Mouse (Mus musculus): ENCODE results near the gene Asz1.
A peak's percentile ranks its signal among the peaks of the same experiment; 100 is the strongest.

The Asz1 gene

DNA sequence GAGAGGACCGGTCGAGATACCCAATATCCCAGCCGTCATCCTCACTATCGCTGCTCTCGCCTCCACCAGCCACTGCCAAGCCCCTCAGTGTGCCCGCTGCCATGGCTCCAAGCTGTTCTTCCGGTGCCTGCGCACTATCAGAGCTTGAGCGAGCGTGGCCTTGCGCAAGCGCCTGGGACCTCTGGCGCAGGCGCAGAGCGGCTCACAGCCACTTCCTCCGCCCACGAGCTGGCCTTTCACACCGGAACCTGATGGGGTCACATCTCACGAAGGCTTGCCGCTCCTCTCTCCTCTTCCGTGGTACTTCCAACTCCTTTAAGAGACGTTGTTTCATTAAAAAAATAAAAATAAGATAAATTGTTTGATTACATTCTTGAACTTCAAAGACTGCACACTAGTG lies at the start of gene Asz1:
Gene Asz1 (minus strand): TSS at position 128 of the 400 bp plus-strand sequence.
- no peak for DNase-seq

DNA sequence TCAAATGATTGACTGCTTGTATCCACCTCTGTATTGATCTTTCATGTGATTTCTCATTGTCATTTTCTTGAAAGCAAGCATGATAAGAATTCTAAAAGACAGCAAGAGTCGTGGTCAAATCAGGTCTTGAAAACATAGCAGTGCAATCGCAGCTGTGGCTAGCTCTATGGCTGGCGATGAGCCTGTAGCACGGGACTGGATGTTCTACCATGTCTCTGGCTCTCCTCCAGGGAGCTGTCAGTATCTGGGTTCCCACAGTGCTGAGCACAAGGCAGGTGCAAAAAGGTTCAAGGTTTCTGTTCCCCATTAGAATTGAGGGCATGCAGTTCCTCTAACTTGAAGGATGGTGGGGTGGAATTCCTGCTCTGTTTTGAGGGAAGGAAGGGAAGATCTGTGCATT lies 44.2 kb upstream of the Asz1 start:
- no peak for DNase-seq

DNA sequence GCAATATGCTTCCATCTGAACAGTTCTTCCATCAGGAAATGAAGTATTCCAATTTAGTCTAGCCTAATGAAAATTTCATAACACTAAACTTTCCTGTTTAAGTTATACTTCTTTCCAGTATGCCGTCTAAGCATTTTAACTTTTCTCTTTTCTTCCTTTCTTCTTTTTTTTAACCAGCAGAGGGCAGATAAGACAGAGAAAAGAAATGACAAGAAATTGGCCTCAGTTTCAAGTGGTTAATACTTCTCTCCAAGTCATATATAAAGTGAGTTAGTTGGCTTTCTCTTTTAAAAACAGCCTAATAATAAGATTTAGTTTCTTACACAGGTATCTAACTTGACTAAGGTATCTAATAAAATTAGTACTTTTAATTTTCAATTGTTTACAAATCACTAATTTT lies 26.4 kb upstream of the Asz1 start:
- DNase-seq: no peak

DNA sequence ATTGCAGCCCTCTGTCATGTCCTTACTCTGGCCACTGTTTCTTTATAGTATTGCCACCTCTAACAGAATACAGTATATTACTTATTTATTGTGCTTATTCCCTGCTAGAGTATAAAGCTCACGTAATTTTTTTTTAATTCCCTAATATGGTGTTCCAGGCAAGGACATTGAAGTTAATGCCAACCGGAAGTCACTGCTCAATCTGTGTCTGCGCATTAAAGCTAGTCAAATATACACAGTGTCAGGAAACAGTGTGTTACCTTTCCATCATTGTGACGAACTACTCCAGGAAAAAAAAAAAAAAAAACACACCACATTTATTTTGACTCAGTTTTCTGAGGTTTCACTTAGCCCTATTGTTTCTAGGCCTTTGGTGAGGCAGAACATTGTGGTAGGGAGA lies 19.2 kb upstream of the Asz1 start:
- no peak for DNase-seq

DNA sequence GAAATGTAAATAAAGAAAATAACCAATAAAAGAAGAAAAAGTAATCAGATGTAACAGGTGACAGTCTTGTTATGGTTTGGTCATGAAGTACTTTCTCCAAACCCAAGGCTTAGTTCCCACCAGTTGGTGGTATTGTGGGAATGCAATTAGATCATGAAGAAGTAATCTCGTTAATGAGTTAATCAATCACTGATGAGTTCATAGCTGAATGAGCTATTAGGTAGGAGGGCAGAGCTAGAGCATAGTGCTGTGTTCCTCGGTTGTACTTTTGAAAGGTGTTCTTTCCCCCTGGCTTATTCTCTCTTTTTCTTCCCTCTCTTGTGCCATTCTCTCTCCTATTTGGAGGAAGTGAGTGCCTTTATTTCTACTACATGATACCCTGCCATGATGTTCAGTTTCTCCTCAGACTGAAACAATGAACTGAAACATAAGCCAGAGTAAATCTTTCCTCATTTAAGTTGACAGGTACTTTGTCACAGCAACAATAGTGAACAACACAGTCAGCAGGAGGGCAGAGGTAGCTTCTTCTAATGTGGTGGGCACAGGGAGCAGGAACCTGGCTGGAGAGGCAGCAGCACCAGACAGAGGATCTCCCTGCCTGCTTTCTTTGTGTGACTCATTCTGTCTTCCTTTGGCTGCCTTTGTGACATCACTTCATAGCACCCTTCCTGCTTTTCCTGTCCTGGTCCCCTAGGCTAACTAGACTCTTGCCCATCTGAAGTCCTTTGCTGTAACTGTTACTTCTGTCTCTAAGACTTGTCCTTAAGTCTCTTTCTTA lies 18.5 kb upstream of the Asz1 start:
- DNase-seq: no peak

DNA sequence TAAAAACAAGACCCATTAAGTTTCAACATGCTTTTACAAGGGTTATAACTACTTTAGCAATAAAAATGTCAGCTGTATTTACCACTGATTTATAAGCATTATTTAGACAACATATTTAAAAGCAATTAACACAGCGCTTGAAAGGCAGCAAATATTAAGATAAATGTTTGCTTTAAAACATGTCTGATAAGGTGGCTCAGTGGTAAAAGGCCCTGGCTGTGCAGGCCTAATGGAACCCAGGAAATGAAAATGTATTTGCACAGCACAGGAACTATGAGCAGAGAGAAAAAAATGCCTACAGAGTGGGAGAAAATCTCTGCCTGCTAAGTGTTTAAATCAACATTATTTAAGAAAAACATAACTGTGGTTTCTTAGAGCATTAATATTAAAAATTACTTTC lies 12.0 kb downstream of the Asz1 start:
- DNase-seq: no peak

DNA sequence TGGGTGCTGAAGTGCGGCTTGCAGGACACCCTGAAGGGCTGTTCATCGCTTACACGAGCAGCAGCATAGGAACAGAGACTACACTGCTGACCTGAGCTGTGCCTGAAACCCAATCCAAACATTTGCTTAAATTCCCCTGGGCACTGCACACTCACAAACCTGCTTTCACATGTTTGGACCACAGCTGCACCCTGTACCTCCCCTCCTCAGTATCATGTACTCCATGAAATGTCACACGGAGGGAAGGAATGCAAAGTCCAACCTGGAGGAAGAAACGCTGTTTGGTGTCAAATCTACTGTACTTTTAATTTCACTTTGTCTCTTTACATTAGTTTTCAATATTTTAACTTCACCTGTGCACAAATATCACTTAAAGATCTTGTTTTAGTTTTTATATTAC lies 19.8 kb downstream of the Asz1 start:
- DNase-seq: no peak

DNA sequence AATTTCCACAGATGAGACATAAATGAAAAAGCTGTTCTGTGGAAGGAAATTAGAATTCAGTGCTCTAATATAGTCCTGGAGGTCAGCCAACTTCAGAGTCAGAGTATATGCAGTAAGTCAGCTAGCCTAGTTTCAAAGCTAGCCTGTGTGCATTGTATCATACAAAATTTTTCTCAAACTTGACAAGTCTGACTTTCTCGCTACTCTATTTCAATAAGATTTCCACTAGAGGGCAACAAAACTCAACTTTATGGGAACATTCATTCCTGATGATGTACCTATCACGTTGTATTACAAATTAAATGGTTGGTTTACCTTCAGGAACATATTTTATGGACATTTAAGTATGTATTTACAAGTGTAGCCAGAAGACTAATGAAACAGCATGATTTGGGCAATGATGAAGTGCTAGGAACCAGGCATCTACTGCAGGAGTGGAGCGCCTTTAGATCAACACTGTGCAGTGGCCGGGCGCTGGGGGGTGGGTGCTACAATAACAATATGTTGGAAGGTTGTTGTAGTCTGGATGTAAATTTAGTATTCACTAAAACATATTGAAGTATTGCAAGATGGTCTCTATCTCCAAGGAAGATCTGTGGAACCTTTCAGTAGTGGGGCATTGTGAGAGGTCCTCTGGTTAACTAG lies 21.6 kb downstream of the Asz1 start:
- no peak for DNase-seq

DNA sequence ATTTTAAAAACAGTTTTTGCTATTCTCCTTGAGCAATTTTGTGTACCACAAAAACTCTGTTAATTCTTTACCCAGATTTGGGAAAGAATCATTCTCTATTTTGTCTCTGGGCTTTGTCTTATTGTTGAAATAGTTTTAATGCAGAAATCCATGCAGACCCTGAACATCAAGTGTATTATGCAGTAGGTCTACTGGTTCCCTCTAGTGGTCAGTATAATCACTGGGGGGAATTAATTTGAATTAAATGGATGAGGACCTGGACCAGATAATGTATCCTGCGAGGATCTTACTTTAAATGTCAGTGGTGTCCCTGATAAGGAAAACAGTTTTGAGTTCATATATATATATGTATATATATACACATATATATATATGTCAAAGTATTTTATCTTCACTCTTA lies 30.2 kb downstream of the Asz1 start:
- no peak for DNase-seq

DNA sequence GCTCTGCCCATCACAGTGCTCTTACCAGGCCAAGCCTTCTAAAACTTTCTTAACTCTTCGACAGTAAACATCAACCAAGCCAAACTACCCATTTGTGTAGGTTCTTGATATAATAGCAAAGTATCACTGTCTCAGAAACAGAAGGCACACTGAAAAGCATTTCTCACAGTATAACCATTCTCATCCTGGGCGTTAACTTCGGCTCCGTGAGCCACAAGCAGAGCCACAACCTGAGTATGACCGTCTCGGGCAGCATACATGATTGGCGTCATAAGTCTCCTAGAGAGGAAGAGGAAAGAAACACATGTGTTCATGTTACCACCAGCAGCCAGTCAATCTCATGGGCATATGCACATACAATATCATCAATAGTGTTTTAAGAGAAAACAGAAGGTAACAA lies 31.9 kb downstream of the Asz1 start:
- DNase-seq: no peak

DNA sequence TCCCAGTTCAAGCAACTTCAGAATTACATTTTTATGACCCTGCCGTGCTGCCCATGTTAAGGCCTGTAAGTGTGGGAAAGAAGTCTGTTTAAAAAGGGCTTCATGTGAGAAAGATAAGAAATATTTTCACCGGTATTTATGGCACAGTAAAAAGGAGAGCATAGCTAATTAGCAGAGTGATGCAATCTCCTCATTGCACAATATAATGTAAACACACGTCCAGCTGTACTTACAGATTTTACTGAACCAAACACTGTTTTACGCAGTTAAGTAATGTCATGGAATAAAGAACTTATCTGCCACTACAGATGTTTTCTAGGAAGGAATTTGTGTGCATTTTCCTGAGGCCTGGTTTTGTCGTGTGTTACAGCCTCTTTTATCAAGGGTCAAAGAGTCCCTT lies 32.3 kb downstream of the Asz1 start:
- no peak for DNase-seq

DNA sequence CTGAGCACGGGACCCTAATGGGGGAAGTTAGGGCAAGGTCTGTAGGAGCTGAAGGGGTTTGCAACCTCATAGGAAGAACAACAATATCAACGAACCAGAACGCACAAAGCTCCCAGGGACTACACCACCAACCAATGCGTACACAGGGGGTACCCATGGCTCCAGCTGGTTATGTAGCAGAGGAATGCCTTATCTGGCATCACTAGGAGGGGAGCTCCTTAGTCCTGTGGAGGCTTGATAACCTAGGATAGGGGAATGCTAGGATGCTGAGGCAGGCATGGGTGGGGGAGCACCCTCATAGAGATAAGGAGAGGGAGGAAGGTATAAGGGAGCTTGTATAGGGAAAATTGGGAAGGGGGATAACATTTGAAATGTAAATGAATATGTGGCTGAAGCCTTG lies 51.0 kb downstream of the Asz1 start:
- no peak for DNase-seq

DNA sequence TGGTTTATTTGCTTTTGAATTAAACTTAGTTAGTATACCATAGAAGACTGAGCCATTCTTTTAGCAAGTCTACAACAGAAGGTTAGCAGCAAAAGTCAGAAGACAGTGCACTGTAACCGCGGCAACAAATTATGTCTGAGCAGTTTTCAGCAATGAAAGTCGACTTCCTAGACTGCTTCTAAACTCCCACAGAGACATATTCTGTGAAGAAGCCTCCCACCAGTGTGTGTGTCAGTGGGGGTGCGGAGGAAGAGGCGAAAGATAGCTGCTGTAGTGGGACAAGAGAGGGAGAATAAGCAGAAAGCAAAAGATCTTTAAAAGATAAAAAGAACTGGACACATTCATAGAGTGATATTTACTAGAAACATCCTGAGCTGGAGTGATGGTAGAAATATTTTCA lies 57.2 kb downstream of the Asz1 start:
- DNase-seq: peak; percentile 77

DNA sequence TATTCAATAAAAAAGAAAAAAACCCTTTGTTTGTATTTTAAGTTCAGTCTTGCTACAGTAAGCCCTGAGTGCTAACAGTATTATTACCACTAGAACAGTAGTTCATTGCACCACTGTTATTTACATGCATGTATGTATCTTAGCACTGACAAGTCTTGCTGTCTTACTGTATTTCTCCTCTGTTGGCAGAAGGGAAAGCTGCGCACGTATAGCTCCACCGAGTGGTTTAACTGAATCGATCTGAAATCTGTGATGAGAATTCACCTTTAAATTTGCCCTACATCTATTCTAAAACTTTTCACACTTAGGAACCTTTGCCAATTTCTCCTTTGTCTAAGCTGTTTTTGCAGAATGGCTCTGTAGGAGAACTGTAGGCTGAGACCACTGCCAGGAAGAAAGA lies 64.6 kb downstream of the Asz1 start:
- DNase-seq: no peak

DNA sequence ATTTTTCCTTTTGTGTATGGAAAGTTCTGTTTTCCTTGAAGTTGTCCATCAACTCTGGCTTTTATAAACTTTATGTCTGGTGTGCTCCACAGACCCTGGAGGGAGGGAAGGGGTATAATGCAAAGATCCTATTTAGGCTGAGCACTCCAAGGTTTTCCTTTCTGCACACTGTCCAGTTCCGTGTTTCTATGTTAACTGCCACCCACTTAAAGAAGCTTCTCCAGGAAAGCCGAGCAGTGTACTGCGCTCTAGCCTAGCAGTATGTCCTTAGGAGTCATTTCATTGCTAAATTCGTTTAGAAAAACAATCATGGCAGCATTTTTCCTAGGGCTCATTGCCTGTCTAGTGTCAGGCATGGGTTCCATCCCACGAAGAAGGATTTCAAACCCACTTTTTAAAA lies 65.7 kb downstream of the Asz1 start:
- DNase-seq: no peak

DNA sequence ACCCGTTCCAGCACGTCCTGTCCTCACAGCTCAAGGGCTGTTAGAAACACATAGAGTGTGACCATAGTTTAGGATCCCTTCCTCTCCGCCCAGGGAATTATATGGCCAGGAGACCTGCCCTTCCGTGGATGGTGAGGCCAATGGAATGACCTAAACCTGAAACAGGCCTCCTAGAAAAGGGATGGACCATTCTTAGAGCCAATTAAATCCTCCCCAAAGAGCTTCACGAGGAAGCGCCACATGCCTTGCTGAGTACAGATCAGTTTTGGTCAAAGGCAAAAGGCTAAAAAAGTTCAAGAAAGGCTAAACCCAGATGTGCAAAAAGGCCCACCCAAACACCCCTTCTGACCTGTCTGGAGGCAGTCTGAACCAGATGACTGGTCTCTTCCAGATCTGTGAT lies 76.6 kb downstream of the Asz1 start:
- no peak for DNase-seq

DNA sequence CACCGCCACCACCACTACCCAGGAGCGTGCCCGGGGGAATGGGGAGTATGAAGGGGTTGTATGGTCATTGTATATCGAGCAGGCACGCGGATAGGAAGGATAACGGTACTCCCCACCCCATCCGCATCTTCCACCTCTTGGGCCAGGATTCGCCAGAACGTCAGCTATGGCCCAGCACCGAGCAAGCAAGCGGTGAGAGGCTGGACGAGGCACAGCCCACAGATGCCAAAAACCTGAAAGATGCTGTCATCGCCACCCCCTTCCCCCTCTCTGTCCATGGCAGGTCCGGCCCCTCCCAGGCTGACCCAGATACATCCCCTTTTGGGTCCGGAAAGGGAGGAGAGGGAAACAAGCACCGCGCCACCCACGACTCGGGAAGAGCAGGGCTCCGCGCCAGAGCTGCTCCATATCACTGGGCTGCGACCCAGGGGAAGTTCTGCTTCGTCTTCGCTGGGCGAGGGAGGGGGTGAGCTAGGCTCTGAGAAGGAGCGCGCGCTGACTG lies 77.3 kb downstream of the Asz1 start:
- DNase-seq: peak; percentile 77

DNA sequence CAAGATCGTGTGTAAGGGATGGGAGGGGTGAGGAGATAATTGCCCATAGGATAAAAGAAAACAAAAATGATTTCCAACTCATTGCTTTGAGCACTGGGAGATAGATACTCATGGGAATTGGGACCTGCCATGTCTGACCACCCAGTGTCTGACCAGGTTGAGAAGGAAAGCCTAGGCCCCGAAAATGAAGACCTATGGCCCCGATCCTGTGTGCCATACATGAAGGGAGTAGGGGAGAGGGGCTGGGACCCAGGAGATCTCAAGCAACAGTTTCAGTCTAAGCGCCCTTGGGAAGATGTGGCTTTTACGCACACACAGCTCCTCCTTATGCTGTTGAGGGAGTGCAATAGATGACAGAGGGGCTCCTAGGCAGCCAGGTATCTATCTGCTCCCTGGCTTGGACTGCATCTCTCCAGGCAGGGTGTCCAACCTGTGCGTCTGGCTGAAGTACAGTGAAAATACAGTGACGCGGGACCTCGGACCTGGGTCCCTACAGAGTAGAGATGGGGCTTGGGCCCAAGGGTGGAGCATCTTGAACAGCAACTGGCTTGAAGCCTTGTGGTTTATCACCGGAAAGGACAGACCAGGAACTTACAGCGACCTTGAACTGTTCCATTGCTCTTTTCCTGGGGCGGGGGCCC lies 77.9 kb downstream of the Asz1 start:
- no peak for DNase-seq

DNA sequence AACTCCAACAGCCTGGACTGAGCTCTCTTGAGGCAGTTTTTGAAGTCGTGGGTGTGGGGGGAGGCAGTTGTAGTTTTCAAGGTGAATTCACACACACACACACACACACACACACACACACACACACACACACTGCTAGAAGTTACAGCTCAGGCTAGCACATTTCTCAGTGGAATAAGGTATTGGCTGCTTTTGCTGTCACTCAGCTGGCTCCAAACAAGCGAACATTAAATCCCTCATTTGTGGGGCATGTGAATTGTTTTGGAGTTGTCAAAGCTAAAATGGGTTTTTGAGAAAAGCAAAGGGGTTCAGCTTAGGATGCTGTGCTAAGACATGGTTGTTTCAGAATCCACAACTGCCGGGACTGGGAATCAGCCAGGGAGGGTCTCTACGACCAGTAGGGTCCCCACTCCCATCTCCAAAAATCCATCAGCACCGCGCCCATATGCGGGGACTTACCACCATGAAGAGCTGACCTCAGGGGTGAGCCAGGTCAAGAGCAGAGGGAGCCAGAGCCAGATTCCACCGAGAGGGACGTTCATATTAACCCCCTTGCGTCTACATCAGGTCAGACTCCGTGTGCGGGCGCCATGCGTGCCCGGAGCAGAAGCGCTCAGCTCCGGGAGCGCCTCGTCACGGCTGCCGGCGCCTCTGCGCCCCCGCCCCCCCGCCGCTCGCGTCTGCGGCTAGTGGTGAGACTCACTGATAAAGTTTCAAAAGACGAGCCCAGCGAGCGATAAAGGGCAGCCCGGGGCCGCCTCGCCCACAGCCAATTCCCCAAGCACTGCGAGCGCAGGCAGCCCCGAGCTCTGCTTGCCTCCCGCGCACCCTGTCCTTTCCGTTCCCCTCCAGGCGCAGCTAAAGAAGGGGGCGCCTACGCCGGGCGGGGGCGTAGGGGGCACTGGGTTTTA lies 78.9 kb downstream of the Asz1 start, which contains the start of gene Wnt2:
Gene Wnt2 (minus strand): TSS at position 840 of the 911 bp plus-strand sequence.
- DNase-seq: peak; percentile 48

DNA sequence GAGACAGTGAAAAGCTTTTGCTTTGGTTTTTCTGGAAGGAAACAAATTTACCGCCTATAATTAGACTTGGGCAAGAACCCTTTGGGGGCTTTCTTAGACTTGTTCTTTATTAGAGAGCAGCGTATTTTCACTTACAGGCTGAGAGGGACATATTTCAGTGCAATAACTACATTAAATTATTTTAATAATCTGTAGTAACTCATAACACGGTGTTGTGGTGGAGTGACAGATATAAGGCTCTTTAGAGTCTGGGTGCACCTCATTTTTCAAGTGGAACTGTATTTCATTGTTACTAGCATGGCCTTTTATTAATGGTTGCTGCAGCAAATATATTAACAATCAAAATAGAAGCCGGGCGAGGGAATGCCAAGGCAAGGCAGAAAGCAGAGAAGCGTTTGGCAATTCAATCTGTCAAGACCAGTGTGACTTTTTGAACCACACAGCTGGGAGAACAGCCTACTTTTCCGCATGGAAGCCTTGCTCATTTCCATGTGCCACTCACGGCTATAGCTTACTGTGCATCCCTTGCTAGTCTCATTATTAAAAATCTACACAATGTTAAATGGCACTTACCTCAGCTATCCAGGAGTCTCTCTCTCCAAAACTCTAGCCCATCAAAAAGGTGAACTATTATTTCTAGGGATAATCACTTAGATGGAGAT lies 84.6 kb downstream of the Asz1 start:
- no peak for DNase-seq

DNA sequence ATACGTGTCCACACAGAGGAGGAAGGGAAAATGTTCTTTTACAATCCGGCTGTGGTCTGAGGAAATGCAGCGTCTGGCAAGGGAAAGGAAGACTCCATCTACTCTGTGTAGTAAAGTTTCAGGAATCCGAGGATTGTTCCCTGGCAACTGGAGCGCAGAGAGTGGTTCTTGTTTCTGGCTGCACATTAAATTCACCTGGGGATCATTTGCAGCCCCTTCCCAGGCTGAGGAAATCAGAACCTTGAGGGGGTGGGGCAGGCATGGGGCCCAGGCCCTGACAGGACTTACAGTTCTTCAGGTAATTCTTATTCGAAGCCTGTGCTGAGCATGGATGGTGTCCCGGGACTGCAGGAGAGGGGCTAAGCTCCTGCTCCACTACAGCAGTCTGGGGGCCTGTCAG lies 95.5 kb downstream of the Asz1 start:
- no peak for DNase-seq

DNA sequence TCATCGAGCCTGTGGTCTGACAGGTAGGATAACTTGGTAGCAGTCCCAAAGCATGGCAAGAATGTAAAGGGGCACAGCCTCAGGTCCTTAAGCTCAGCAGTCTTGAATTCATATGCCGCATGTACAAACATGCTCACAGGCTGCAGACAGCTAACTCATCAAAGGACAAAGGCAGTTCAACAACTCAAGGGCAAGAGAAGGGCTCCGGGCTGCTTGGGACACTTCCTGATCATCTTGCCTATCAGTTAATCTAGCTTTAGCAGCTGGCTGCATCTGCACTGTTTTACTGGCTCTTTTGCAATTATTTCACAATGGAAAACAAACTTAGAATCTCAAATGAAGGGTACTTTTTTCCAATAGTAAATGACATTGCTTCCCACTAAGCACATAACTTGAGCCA lies 101.5 kb downstream of the Asz1 start:
- no peak for DNase-seq

Measured in right cerebral cortex, adult 18-20 months (tissue).